Mouse (Mus musculus) ES-E14 (cell line): Measurements from ENCODE around the gene Tmem44. TPM values are rescaled to one million over a fixed set of nuclear protein-coding genes. Genes with fewer than 3 reads are reported as not detected.

Experiments used
- DNase-seq: peaks from one replicate; pipeline ENCODE4 v3.0.0-alpha.2; 2013; ENCODE audit warnings: low read depth, low spot score
- H3K27ac ChIP-seq: 2 replicates; pipeline ENCODE4 v1.5.1; 2012; ENCODE audit warnings: low read depth, mild to moderate bottlenecking, low read length, moderate library complexity, mixed read lengths; ENCODE audit not compliant: poor library complexity, insufficient read depth, severe bottlenecking
- H3K36me3 ChIP-seq: 2 replicates; pipeline ENCODE4 v1.6.1; 2012; ENCODE audit warnings: mild to moderate bottlenecking, low read length, moderate library complexity, mixed read lengths; ENCODE audit not compliant: control insufficient read depth, poor library complexity, insufficient read depth, severe bottlenecking
- H3K4me1 ChIP-seq, 2 experiments: fragments of 150-350 bp in 1 of 2; sonication (generic) in 1 of 2; 2 replicates each; pipeline ENCODE4 v1.6.1; 2012; ENCODE audit warnings: low read length in 2 of 2, mild to moderate bottlenecking in 1 of 2, mixed read lengths in 1 of 2; ENCODE audit not compliant: control insufficient read depth in 2 of 2, insufficient read depth in 2 of 2, poor library complexity in 1 of 2
- H3K4me3 ChIP-seq, 2 experiments: fragments of 150-350 bp in 1 of 2; sonication (generic) in 1 of 2; 2 replicates each; pipeline ENCODE4 v1.5.1; 2012; ENCODE audit warnings: low read length in 2 of 2, low read depth in 1 of 2, mild to moderate bottlenecking in 1 of 2, mixed read lengths in 1 of 2; ENCODE audit not compliant: insufficient read depth in 1 of 2, poor library complexity in 1 of 2, severe bottlenecking in 1 of 2
- H3K9ac ChIP-seq: 2 replicates; pipeline ENCODE4 v1.6.1; 2012; ENCODE audit warnings: low read depth, mild to moderate bottlenecking, low read length, mixed read lengths; ENCODE audit not compliant: poor library complexity, insufficient read depth, severe bottlenecking
- H3K9me3 ChIP-seq: fragments of 150-350 bp; sonication (generic); 2 replicates; pipeline ENCODE4 v1.6.1; 2012; ENCODE audit warnings: low read depth, mild to moderate bottlenecking, low read length; ENCODE audit not compliant: control insufficient read depth, insufficient read depth
- CHD2 ChIP-seq: IDR thresholded peaks from 2 replicates; pipeline ENCODE4 v1.6.1; 2014; ENCODE audit warnings: mild to moderate bottlenecking, low read depth, low read length, inconsistent platforms
- HCFC1 ChIP-seq: IDR thresholded peaks from 2 replicates; pipeline ENCODE4 v1.6.1; 2012; ENCODE audit warnings: low read length, inconsistent platforms, borderline replicate concordance; ENCODE audit not compliant: insufficient read depth
- MAFK ChIP-seq: IDR thresholded peaks from 2 replicates; pipeline ENCODE4 v1.6.1; 2014; ENCODE audit warnings: mild to moderate bottlenecking, low read depth, low read length, inconsistent platforms; ENCODE audit not compliant: insufficient read depth
- ZC3H11A ChIP-seq: IDR thresholded peaks from 2 replicates; pipeline ENCODE4 v1.6.1; 2012; ENCODE audit warnings: low read depth, mild to moderate bottlenecking, inconsistent platforms, low read length, borderline replicate concordance
- ZNF384 ChIP-seq: IDR thresholded peaks from 2 replicates; pipeline ENCODE4 v1.6.1; 2012; ENCODE audit warnings: low read depth, low read length, inconsistent platforms
- in situ Hi-C, 2 experiments: fragments of 600-800 bp; cut with MboI; formaldehyde crosslinking; loops; one replicate each; pipeline ENCODE4 v1.15.1; 2025; ENCODE audit warnings: low sequenced_read_pairs in 2 of 2, inconsistent platforms in 1 of 2; ENCODE audit not compliant: unreplicated experiment in 2 of 2
- total RNA-seq: library from RNA; depleted of rRNA; stranded (reverse); fragments of 300-350 nt; gene quantifications from 2 replicates; pipeline ENCODE4 v1.2.3, GENCODE M21; 2012

Tmem44 gene
- total RNA-seq, 1 experiment: 4.2 TPM

DNA sequence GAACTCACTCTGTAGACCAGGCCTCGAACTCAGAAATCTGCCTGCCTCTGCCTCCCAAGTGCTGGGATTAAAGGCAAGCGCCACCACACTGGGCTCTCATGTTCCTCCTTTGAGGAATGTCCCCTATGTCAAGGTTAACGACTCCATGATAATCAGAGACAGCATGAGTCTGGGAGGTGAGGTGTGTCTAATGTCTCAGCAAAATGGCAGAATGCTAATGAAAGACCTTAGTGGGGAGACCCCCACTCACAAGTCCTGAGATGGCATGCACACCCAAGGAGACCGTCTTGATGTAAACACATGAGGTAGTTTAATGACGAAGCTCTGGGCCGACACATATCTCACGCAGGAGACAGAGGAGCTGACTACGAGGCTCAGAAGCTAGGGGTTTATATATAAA, 3.5 kb upstream of the Tmem44 start:
- 0 out of 2 replicates have a peak, but pooled peaks cover 3% of the 10 kb centered on the region for H3K9me3 ChIP-seq
- DNase-seq: no peak
- in situ Hi-C loops: no loop called here
- H3K9ac ChIP-seq: no peak overlapping the region
- H3K4me3 ChIP-seq: no peak overlapping the region
- H3K27ac ChIP-seq: no peak overlapping the region
- H3K4me1 ChIP-seq: peaks cover 0 to 9% of the 10 kb centered on the region in 2 experiments; a peak in 1 of 4 replicates
- H3K36me3 ChIP-seq: peaks cover 7% of the 10 kb centered on the region
- no peak for TF ChIP-seq CHD2
- TF ChIP-seq ZNF384: no peak
- no peak for TF ChIP-seq MAFK
- TF ChIP-seq ZC3H11A: no peak
- no peak for TF ChIP-seq HCFC1

DNA sequence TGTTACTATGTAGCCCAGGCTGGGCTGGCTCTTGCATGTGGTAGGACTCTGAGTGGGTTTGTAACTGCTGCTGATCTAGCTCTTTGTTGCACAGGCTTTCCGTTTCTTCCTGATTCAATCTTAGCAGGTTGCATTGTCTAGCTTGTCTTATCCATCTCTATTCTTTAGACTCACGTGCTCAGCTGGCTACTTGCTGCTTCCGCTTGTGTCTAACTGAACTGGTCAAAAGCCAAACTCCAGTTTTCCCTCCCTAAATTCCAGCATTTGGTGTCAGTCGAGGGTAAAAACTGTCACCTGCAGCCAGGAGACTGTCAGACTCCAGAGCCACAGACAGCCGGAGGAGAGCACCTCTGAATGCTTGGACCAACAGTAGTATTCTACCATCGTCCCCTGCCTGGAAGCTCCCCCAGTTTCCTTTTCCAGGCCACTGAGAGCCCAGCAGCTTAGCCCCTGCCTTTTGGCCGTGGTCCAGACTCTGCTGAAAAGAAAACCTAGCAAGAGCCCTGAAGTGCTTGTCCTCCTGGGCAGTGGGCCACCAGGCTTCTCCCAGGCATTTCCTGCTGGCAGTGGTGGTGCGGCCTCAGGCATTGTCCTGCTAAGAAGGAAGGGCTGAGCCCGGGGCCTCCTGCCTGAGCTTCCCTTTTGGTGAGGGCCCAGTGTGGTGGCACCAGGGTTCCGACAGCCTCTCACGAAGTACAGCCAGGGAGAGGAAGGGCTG, 2.1 kb upstream of the Tmem44 start:
- 0 out of 2 replicates have a peak, but pooled peaks cover 3% of the 10 kb centered on the region for H3K9me3 ChIP-seq
- no peak overlapping the region for H3K27ac ChIP-seq
- no peak overlapping the region for H3K4me3 ChIP-seq
- H3K36me3 ChIP-seq: peaks cover 3% of the 10 kb centered on the region; the same call in 1 of the 2 replicates
- TF ChIP-seq CHD2: no peak
- no peak for TF ChIP-seq HCFC1
- no peak for TF ChIP-seq MAFK
- TF ChIP-seq ZNF384: no peak
- no peak for TF ChIP-seq ZC3H11A
- H3K4me1 ChIP-seq: peaks cover 0 to 9% of the 10 kb centered on the region in 2 experiments; a peak in 1 of 4 replicates
- in situ Hi-C loops: no loop called here
- H3K9ac ChIP-seq: no peak overlapping the region; the same call in 1 of the 2 replicates
- DNase-seq: no peak

DNA sequence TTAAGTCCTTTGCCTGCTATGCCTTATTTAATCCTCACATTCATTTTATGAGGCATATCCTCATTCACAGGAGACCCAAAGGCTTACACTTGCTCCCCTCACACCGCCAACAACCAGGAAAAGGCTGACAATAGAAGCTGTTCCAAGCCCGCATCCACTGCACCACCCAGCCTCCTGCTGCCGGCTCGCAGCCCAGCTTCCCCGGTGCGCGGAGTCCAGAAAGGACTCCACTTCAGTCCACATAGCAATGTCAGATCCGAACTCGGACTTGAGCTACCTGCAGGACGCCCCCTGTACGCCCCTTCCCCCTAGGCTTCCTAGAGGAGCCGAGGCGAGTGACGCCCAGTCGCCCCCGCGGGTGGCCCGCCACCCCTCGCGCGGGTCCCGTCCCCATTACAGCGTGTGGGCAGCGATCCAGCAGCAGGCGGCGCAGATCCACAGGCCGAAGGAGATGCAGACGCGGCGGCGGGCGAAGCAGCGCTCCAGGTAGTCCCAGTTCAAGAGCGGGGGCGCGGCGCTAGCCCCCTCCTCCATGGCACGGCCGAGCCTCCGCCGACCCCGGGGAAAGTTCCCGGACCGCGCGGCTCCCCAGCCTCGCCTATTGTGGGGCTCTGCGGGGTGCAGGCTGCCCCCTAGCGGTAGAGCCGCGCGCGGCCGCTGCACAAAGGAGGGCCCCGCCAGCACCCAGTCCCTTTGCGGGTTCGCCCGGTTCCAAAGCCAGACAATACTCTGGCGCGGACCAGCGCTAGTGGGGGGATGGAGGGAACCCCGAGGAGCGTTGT, 485 bp downstream of the Tmem44 start:
- H3K27ac ChIP-seq: no peak overlapping the region
- in situ Hi-C loops: no loop called here
- peak overlapping the region; percentile 81 to 91 for H3K4me3 ChIP-seq

DNA sequence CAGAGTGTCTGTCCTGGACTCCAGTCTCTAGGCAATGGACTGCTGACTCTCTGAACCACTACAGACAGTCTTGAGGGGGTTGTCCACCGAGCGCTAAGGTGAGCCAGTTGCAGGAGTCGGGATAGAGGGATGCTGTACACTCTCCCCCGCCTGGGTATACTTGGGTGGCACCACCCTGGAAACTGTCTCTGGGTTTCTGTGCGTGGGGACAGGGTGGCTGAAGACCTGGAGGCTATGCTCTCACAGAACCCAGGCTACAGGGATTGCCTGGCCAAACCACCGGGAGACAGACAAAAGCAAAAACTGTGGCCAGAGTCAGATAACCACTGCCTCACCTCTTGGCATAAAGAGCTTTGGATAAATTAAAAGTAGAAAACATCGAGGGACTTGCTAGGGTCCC, 1.1 kb downstream of the Tmem44 start:
- H3K9ac ChIP-seq: no peak overlapping the region

More for the DNA sequence above, 485 bp downstream of the Tmem44 start:
- H3K9me3 ChIP-seq: 0 out of 2 replicates have a peak, but pooled peaks cover 3% of the 10 kb centered on the region
- peak overlapping the region; percentile 90 for H3K9ac ChIP-seq
- peaks cover 0 to 11% of the 10 kb centered on the region in 2 experiments; a peak in 1 of 4 replicates for H3K4me1 ChIP-seq
- TF ChIP-seq ZNF384: no peak
- peak; percentile 41; the same call in 1 of the 2 replicates for TF ChIP-seq HCFC1
- TF ChIP-seq ZC3H11A: no peak
- DNase-seq: no peak
- no peaks in the 10 kb centered on the region for H3K36me3 ChIP-seq

More for the DNA sequence above, 1.1 kb downstream of the Tmem44 start:
- no peak for TF ChIP-seq HCFC1
- TF ChIP-seq ZC3H11A: no peak
- TF ChIP-seq CHD2: no peak
- TF ChIP-seq ZNF384: no peak
- TF ChIP-seq MAFK: no peak
- no peak for DNase-seq
- Histone ChIP-seq H3K27ac (no peak overlapping the region), H3K4me3 (peak overlapping the region; percentile 81 to 91; a peak in 3 of 4 replicates), H3K4me1 (peaks cover 0 to 11% of the 10 kb centered on the region in 2 experiments; a peak in 1 of 4 replicates), H3K36me3 (no peaks in the 10 kb centered on the region), H3K9me3 (no peaks in the 10 kb centered on the region)
- in situ Hi-C loops: no loop called here
